8 mouse cellular contexts compared by ENCODE assay signal in the genomic region with DNA sequence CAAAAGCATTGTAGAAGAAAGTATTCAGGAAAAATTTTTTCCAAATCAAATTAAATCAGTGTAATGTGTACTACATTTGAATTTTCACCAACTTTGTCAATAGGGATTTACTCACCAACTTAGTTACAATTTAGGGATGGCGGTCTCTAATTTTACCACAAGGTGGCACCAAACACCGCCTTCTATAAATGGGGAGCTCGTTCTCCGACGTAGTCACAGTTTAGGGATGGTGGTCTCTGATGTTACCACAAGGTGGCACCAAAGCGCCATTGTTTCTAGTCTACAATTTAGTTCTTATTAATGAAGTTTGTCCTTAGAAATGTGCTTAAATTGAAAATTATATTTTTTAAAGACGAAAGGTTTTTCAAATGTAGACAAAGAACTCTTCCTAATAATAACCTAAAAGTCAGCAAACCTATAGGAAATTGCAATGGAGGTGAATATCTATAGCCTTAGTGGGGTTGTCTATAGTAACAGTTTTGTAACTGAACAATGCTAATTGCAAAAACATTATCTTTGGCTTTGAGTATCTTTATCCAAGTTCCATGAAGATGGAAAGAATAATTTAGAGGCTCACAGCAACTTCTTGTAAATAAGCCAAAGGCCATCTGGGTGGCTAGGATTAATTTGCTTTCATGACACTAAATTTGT. TPM values are rescaled to one million over a fixed set of nuclear protein-coding genes. Genes with fewer than 3 reads are reported as not detected.
DNase-seq lines count a peak whose midpoint lies in the region; ATAC-seq and TF ChIP-seq lines count a peak whose summit lies in the region.

No protein-coding gene starts in this region.

- no peak overlapping the region for H3K4me2 ChIP-seq in forebrain, embryonic 13.5 days

- peaks cover 23% of the 10 kb centered on the region for H3K4me1 ChIP-seq in E14TG2a.4 (replicated peaks; ENCODE audit: low read depth, low read length)
- no peaks in the 10 kb centered on the region for H3K4me1 ChIP-seq in forebrain, embryonic 13.5 days
- H3K4me1 ChIP-seq in lung, adult 2 months (ENCODE audit: control insufficient read depth, insufficient read depth, low read length): no peaks in the 10 kb centered on the region

- H3K36me3 ChIP-seq in E14TG2a.4 (ENCODE audit: insufficient read depth, low read length): peaks cover 70% of the 10 kb centered on the region
- H3K36me3 ChIP-seq in forebrain, embryonic 13.5 days (ENCODE audit: poor library complexity, severe bottlenecking): peaks cover 15% of the 10 kb centered on the region

- no peak overlapping the region for H3K9ac ChIP-seq in forebrain, embryonic 13.5 days

- DNase-seq in c-Kit-positive CD71-negative TER-119-negative erythroid progenitor cells, embryonic 14.5 days (ENCODE audit: low read depth): peak; percentile 89
- DNase-seq in heart, postnatal 4 days: peak; percentile 93
- DNase-seq in layer of hippocampus, adult 18-20 months (ENCODE audit: low spot score in 2 of 2): peak; percentile 81 to 96
- peak; percentile 71 for DNase-seq in lung, adult 2 months
- DNase-seq in testis, postnatal 14 days (ENCODE audit: low spot score): peak; percentile 74

- H3K27me3 ChIP-seq in E14TG2a.4 (ENCODE audit: insufficient read depth, low read length): no peaks in the 10 kb centered on the region
- no peaks in the 10 kb centered on the region for H3K27me3 ChIP-seq in forebrain, embryonic 13.5 days

- peak; percentile 84 for ATAC-seq in forebrain, embryonic 13.5 days
- ATAC-seq in neutrophil, adult 5-6 weeks (ENCODE audit: extremely low read depth, insufficient number of reproducible peaks, low FRiP score, poor library complexity, severe bottlenecking): peak; percentile 100

- under 1% methylated on average over 7 of the region's 7 CpGs for WGBS in forebrain, embryonic 13.5 days
- under 1% methylated on average over 7 of the region's 7 CpGs for WGBS in lung, adult 2 months

- H3K4me3 ChIP-seq in E14TG2a.4 (replicated peaks; ENCODE audit: low read length): no peak overlapping the region
- H3K4me3 ChIP-seq in forebrain, embryonic 13.5 days: no peak overlapping the region
- H3K4me3 ChIP-seq in lung, adult 2 months (replicated peaks; ENCODE audit: extremely low read depth, low read depth, low read length): no peak overlapping the region

- H3K9me3 ChIP-seq in E14TG2a.4 (ENCODE audit: low read length): no peaks in the 10 kb centered on the region
- H3K9me3 ChIP-seq in forebrain, embryonic 13.5 days (replicated peaks): no peaks in the 10 kb centered on the region

- no peak overlapping the region for H3K27ac ChIP-seq in forebrain, embryonic 13.5 days

- no peak for TF ChIP-seq POLR2A in lung, adult 2 months (IDR thresholded peaks at IDR 0.05; ENCODE audit: borderline replicate concordance, extremely low read depth, low read depth, low read length)

- TF ChIP-seq CTCF in E14TG2a.4 (conservative IDR thresholded peaks at IDR 0.05; ENCODE audit: low read length): peak; percentile 93
- peak; percentile 79 for TF ChIP-seq CTCF in lung, adult 2 months (IDR thresholded peaks at IDR 0.05; ENCODE audit: insufficient read depth, low read length)

RNA-seq across cellular contexts. Expression of gene Lgr4, which starts 13.2 kb away (rescaled TPM):
- 2.7 and 3.5 TPM in 2 replicates for polyA plus RNA-seq in forebrain, embryonic 13.5 days (2015; fragmentation: Nextera tagmentation; extraction: Ambion mirVana)
- total RNA-seq in heart, postnatal 4 days (2021): 10 to 100 TPM; 44.6 to 49.1 TPM
- 10 to 100 TPM; 27.9 to 31.8 TPM for total RNA-seq in layer of hippocampus, adult 18-20 months (2021)
- polyA plus RNA-seq in lung, adult 2 months (2012; rRNA removed): 5.1 and 6.6 TPM in 2 replicates
- total RNA-seq in neutrophil, adult 5-6 weeks (2017): 0.49 and 8.4 TPM in 2 replicates

RNA-seq across cellular contexts. Expression of gene Lin7c, which starts 13.6 kb away (rescaled TPM):
- 139 and 151 TPM in 2 replicates for polyA plus RNA-seq in forebrain, embryonic 13.5 days (2015; fragmentation: Nextera tagmentation; extraction: Ambion mirVana)
- total RNA-seq in heart, postnatal 4 days (2021): 10 to 100 TPM; 55.2 to 57.5 TPM
- 100 to 1,000 TPM; 115 to 121 TPM for total RNA-seq in layer of hippocampus, adult 18-20 months (2021)
- polyA plus RNA-seq in lung, adult 2 months (2012; rRNA removed): 6.3 and 12.5 TPM in 2 replicates
- total RNA-seq in neutrophil, adult 5-6 weeks (2017): 82.5 and 96.6 TPM in 2 replicates
